Mouse (Mus musculus): Measurements from ENCODE around the gene D630039A03Rik.

DNA sequence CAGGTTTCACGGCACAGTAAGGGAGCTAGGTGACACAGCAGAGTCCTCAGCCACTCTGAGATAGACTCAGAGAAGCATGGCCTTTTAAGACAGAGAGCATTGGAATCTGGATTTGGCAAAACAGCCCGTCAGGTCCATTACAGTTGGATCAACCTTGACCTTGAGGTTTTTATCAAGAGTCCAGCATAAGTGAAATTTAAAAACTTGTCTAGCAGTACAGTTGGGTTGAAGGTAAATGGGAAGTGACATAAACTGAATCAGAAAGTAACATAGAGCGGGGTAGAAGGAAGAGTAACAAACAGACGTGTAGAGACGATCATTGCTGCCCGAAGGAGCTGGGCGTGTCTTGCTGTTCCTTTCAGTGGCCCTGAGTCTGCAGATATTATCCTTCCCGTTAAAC, 43.0 kb upstream of the D630039A03Rik start:
- TF ChIP-seq POLR2A (IDR thresholded peaks at IDR 0.05; ENCODE audit: control insufficient read depth, low read depth, low read length) (no peak), CTCF (IDR thresholded peaks at IDR 0.05; ENCODE audit: control insufficient read depth, insufficient read depth, insufficient replicate concordance, low read depth, low read length) (no peak)

Data from testis, adult 2 months (tissue).